Mouse (Mus musculus) neural tube, embryonic 11.5 days (tissue): ENCODE measurements around the gene Srms. TPM values are rescaled to one million over a fixed set of nuclear protein-coding genes. Genes with fewer than 3 reads are reported as not detected.
A peak's percentile ranks its signal among the peaks of the same experiment; 100 is the strongest.

Experiments
- ATAC-seq: fragments of 200-750 bp; cut with Nextera tagmentation; 2 replicates; pipeline ENCODE4 v1.8.0; 2017; ENCODE audit warnings: moderate number of reproducible peaks, mild to moderate bottlenecking, moderate TSS enrichment, moderate library complexity; ENCODE audit not compliant: insufficient read depth, low FRiP score, low TSS enrichment
- DNase-seq: peaks from one replicate; pipeline ENCODE4 v3.0.0-alpha.2; 2015; ENCODE audit warnings: low spot score
- H3K27ac ChIP-seq: fragments of 300-500 bp; sonication (generic); 2 replicates; pipeline ENCODE4 v1.5.1; 2014; ENCODE audit warnings: low read depth, mild to moderate bottlenecking, low read length
- H3K27me3 ChIP-seq: fragments of 300-500 bp; sonication (generic); 2 replicates; pipeline ENCODE4 v1.6.1; 2014; ENCODE audit warnings: mild to moderate bottlenecking, low read length, mixed read lengths; ENCODE audit not compliant: control insufficient read depth, insufficient read depth
- H3K36me3 ChIP-seq: fragments of 300-500 bp; sonication (generic); 2 replicates; pipeline ENCODE4 v1.6.1; 2014; ENCODE audit warnings: mild to moderate bottlenecking, low read length, moderate library complexity, mixed read lengths; ENCODE audit not compliant: control insufficient read depth, insufficient read depth
- H3K4me1 ChIP-seq: fragments of 300-500 bp; sonication (generic); 2 replicates; pipeline ENCODE4 v1.6.1; 2014; ENCODE audit warnings: low read length, mixed read lengths; ENCODE audit not compliant: control insufficient read depth, insufficient read depth
- H3K4me2 ChIP-seq: fragments of 300-500 bp; sonication (generic); 2 replicates; pipeline ENCODE4 v1.6.1; 2014; ENCODE audit warnings: low read depth, mild to moderate bottlenecking, moderate library complexity
- H3K4me3 ChIP-seq: fragments of 300-500 bp; sonication (generic); 2 replicates; pipeline ENCODE4 v1.5.1; 2014; ENCODE audit warnings: low read depth, low read length
- H3K9ac ChIP-seq: fragments of 300-500 bp; sonication (generic); 2 replicates; pipeline ENCODE4 v1.6.1; 2014; ENCODE audit warnings: mild to moderate bottlenecking, low read length
- H3K9me3 ChIP-seq: fragments of 300-500 bp; sonication (generic); 2 replicates; pipeline ENCODE4 v1.6.1; 2016; ENCODE audit warnings: low read length; ENCODE audit not compliant: control insufficient read depth
- WGBS: fragments of 180-500 bp; shearing (Covaris S2); extraction: QIAGEN DNeasy Blood & Tissue Kit; methylation state at CpG from one replicate; pipeline ENCODE4 v1.1.7; 2014; 5-methylcytosine and 5-hydroxymethylcytosine counted together
- polyA plus RNA-seq: library from polyadenylated mRNA; unstranded; fragments of >200 nt; fragmentation: Nextera tagmentation; extraction: Ambion mirVana; gene quantifications from 2 replicates; pipeline ENCODE4 v1.2.1, GENCODE M21; 2014

Gene Srms
- polyA plus RNA-seq, 1 experiment from 2014 or later, result 0.12 TPM

GRCm38 (mm10) chr2:181166469-181166868 lies 46.5 kb downstream of the Srms start:
- no peaks in the 10 kb centered on the region for H3K4me1 ChIP-seq
- no peaks in the 10 kb centered on the region for H3K27me3 ChIP-seq
- no peaks in the 10 kb centered on the region for H3K36me3 ChIP-seq
- DNase-seq (no peak), ATAC-seq (no peak)
- no peak overlapping the region for H3K4me2 ChIP-seq
- H3K4me3 ChIP-seq, result no peak overlapping the region
- WGBS, result 91% methylated on average over 5 of the region's 5 CpGs
- H3K9me3 ChIP-seq, result no peaks in the 10 kb centered on the region
- no peak overlapping the region for H3K27ac ChIP-seq
- H3K9ac ChIP-seq, result no peak overlapping the region

- no peaks in the 10 kb centered on the region for H3K9me3 ChIP-seq
Observed at GRCm38 (mm10) chr2:181160821-181161220, 52.2 kb downstream of the Srms start.

GRCm38 (mm10) chr2:181159771-181160170 lies 53.2 kb downstream of the Srms start:
- peaks cover 31% of the 10 kb centered on the region for H3K27me3 ChIP-seq
- H3K9ac ChIP-seq, result no peak overlapping the region
- peaks cover 8% of the 10 kb centered on the region for H3K4me1 ChIP-seq
- no peak overlapping the region for H3K4me2 ChIP-seq
- 5% methylated on average over 2 of the region's 2 CpGs for WGBS
- DNase-seq, result peak; percentile 60
- H3K36me3 ChIP-seq, result no peaks in the 10 kb centered on the region
- peak; percentile 84 for ATAC-seq
- H3K4me3 ChIP-seq, result no peak overlapping the region
- no peaks in the 10 kb centered on the region for H3K9me3 ChIP-seq
- no peak overlapping the region for H3K27ac ChIP-seq

More at GRCm38 (mm10) chr2:181160821-181161220, 52.2 kb downstream of the Srms start:
- DNase-seq (no peak), ATAC-seq (no peak)
- H3K4me3 ChIP-seq, result no peak overlapping the region
- no peaks in the 10 kb centered on the region for H3K36me3 ChIP-seq
- peaks cover 20% of the 10 kb centered on the region for H3K27me3 ChIP-seq
- peaks cover 8% of the 10 kb centered on the region for H3K4me1 ChIP-seq
- H3K27ac ChIP-seq, result no peak overlapping the region
- no peak overlapping the region for H3K9ac ChIP-seq
- WGBS, result 76% methylated on average over 4 of the region's 4 CpGs
- H3K4me2 ChIP-seq, result no peak overlapping the region

- Histone ChIP-seq H3K4me2 (no peak overlapping the region), H3K27me3 (peaks cover 31% of the 10 kb centered on the region)
Observed at GRCm38 (mm10) chr2:181159091-181159514, 53.9 kb downstream of the Srms start.

GRCm38 (mm10) chr2:181158471-181158870 lies 54.5 kb downstream of the Srms start:
- 96% methylated on average over 2 of the region's 2 CpGs for WGBS
- H3K27ac ChIP-seq, result no peak overlapping the region
- peaks cover 31% of the 10 kb centered on the region for H3K27me3 ChIP-seq
- H3K4me2 ChIP-seq, result no peak overlapping the region
- no peaks in the 10 kb centered on the region for H3K36me3 ChIP-seq
- H3K9me3 ChIP-seq, result no peaks in the 10 kb centered on the region
- peaks cover 8% of the 10 kb centered on the region for H3K4me1 ChIP-seq
- no peak for DNase-seq
- no peak overlapping the region for H3K9ac ChIP-seq
- no peak overlapping the region for H3K4me3 ChIP-seq
- no peak for ATAC-seq

More at GRCm38 (mm10) chr2:181159091-181159514, 53.9 kb downstream of the Srms start:
- Histone ChIP-seq H3K4me3 (no peak overlapping the region), H3K9ac (no peak overlapping the region; the same call in 1 of the 2 replicates), H3K27ac (no peak overlapping the region), H3K4me1 (peaks cover 8% of the 10 kb centered on the region), H3K36me3 (no peaks in the 10 kb centered on the region), H3K9me3 (no peaks in the 10 kb centered on the region)
- ATAC-seq, result no peak
- no peak for DNase-seq
- WGBS, result 62% methylated on average over 7 of the region's 7 CpGs

GRCm38 (mm10) chr2:181157716-181158302 lies 55.2 kb downstream of the Srms start:
- no peaks in the 10 kb centered on the region for H3K9me3 ChIP-seq
- H3K27ac ChIP-seq, result no peak overlapping the region
- ATAC-seq (no peak), DNase-seq (no peak)
- peaks cover 8% of the 10 kb centered on the region for H3K4me1 ChIP-seq
- H3K27me3 ChIP-seq, result peaks cover 31% of the 10 kb centered on the region
- H3K4me3 ChIP-seq, result no peak overlapping the region
- H3K9ac ChIP-seq, result no peak overlapping the region
- H3K36me3 ChIP-seq, result no peaks in the 10 kb centered on the region
- WGBS, result 79% methylated on average over 6 of the region's 6 CpGs
- no peak overlapping the region for H3K4me2 ChIP-seq

GRCm38 (mm10) chr2:181157180-181157579 lies 55.8 kb downstream of the Srms start:
- Histone ChIP-seq H3K27me3 (peaks cover 31% of the 10 kb centered on the region), H3K4me1 (peaks cover 8% of the 10 kb centered on the region), H3K36me3 (no peaks in the 10 kb centered on the region), H3K9me3 (no peaks in the 10 kb centered on the region), H3K9ac (peak overlapping the region; percentile 33), H3K27ac (peak overlapping the region; percentile 49; the same call in 1 of the 2 replicates), H3K4me3 (peak overlapping the region; percentile 25; the same call in 1 of the 2 replicates), H3K4me2 (peak overlapping the region; percentile 45)
- no peak for ATAC-seq
- no peak for DNase-seq
- WGBS, result 83% methylated on average over 4 of the region's 4 CpGs

GRCm38 (mm10) chr2:181156248-181157121 lies 56.5 kb downstream of the Srms start, which contains the start of gene Eef1a2:
TSS of gene Eef1a2 (minus strand) at chr2:181157014.
- H3K4me3 ChIP-seq, result peak within 1 kb of the TSS; percentile 25
- H3K9ac ChIP-seq, result peak within 1 kb of the TSS; percentile 33
- peaks cover 8% of the 10 kb centered on the region for H3K4me1 ChIP-seq
- DNase-seq (peak; percentile 58), ATAC-seq (peak; percentile 48)
- H3K27ac ChIP-seq, result peak within 1 kb of the TSS; percentile 49; the same call in 1 of the 2 replicates
- peak within 1 kb of the TSS; percentile 45 for H3K4me2 ChIP-seq
- no peaks in the 10 kb centered on the region for H3K36me3 ChIP-seq
- 5% methylated on average over 55 of the region's 55 CpGs for WGBS
- H3K9me3 ChIP-seq, result no peaks in the 10 kb centered on the region
- peaks cover 31% of the 10 kb centered on the region for H3K27me3 ChIP-seq
